Mouse (Mus musculus) midbrain, embryonic 10.5 days (tissue): ENCODE measurements around the gene Ftsj3. TPM values are rescaled to one million over a fixed set of nuclear protein-coding genes. Genes with fewer than 3 reads are reported as not detected.
"Not testable (repeated sequence)": the region's sequence is repeated elsewhere in the genome, so short reads cannot be mapped to it uniquely, and the experiment has no call there.

ENCODE experiments used
- DNase-seq: peaks from one replicate; pipeline ENCODE4 v3.0.0-alpha.2; 2017; ENCODE audit warnings: low spot score
- H3K27ac ChIP-seq: fragments of 300-500 bp; sonication (generic); replicated peaks from 2 replicates; pipeline ENCODE4 v1.5.1; 2016; ENCODE audit warnings: mild to moderate bottlenecking
- H3K27me3 ChIP-seq: fragments of 300-500 bp; sonication (generic); 2 replicates; pipeline ENCODE4 v1.6.1; 2016; ENCODE audit warnings: low read depth, mild to moderate bottlenecking; ENCODE audit not compliant: poor library complexity, severe bottlenecking
- H3K36me3 ChIP-seq: fragments of 300-500 bp; sonication (generic); 2 replicates; pipeline ENCODE4 v1.6.1; 2016; ENCODE audit warnings: mild to moderate bottlenecking, moderate library complexity
- H3K4me1 ChIP-seq: fragments of 300-500 bp; sonication (generic); 2 replicates; pipeline ENCODE4 v1.6.1; 2016
- H3K4me3 ChIP-seq: fragments of 300-500 bp; sonication (generic); 2 replicates; pipeline ENCODE4 v1.5.1; 2016; ENCODE audit warnings: mild to moderate bottlenecking, moderate library complexity
- H3K9me3 ChIP-seq: fragments of 300-500 bp; sonication (generic); replicated peaks from 2 replicates; pipeline ENCODE4 v1.6.1; 2016; ENCODE audit warnings: mild to moderate bottlenecking
- WGBS: fragments of 180-500 bp; shearing (Covaris S2); methylation state at CpG from one replicate; pipeline ENCODE4 v1.1.7; 2016; 5-methylcytosine and 5-hydroxymethylcytosine counted together
- polyA plus RNA-seq: library from polyadenylated mRNA; unstranded; fragments of >200 nt; fragmentation: Nextera tagmentation; extraction: Ambion mirVana; gene quantifications from 2 replicates; pipeline ENCODE4 v1.2.1, GENCODE M21; 2016

Gene Ftsj3
- polyA plus RNA-seq, 1 experiment from 2014 or later = 83.8 TPM

DNA sequence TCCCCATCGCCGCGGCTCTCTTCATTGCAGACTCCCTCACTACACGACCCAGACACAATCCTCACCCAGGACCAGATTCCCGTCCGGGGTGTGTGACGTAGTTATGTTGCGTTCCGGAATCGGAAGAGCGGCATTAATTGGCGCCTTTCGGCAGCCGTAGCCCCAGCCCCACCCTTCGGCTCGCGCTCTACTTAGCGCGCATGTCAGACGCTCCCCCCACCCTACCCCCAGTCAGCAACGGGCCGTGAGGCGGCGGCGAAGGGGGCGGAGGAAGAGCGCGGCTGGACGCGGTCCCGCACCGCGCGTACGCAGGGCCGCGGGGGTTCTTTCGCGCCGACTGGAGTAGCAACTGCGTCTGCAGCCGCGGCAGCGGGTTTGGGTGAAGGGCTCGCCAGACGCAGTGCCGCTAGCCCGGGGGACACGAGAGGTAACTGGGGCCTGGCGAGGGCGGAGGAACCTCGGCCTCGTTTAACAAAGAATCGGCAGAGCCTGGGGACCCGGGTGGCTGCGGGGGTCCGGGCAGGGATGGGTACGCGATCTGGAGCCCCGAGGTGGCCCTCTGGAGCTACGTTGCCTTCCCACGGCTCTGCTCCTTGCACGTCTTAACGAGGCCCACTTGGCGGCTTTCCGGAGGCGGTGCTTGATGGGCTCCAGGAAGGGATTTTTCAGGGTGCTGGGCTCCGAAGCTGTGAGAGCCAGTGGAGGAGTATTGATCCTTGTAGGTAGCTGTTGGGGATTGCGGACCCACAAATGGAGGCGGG is 39.0 kb downstream of the Ftsj3 start, which contains the start of gene Ddx42:
Ddx42 (plus strand) TSS at position 197 of the 761 bp plus-strand sequence.
- DNase-seq = peak; percentile 90
- Histone ChIP-seq H3K9me3 (no peaks in the 10 kb centered on the region), H3K27me3 (no peaks in the 10 kb centered on the region), H3K4me3 (peak within 1 kb of the TSS; percentile 75), H3K36me3 (peaks cover 25% of the 10 kb centered on the region), H3K4me1 (peaks cover 30% of the 10 kb centered on the region), H3K27ac (peak within 1 kb of the TSS; percentile 92)
- under 1% methylated on average over 70 of the region's 70 CpGs for WGBS

DNA sequence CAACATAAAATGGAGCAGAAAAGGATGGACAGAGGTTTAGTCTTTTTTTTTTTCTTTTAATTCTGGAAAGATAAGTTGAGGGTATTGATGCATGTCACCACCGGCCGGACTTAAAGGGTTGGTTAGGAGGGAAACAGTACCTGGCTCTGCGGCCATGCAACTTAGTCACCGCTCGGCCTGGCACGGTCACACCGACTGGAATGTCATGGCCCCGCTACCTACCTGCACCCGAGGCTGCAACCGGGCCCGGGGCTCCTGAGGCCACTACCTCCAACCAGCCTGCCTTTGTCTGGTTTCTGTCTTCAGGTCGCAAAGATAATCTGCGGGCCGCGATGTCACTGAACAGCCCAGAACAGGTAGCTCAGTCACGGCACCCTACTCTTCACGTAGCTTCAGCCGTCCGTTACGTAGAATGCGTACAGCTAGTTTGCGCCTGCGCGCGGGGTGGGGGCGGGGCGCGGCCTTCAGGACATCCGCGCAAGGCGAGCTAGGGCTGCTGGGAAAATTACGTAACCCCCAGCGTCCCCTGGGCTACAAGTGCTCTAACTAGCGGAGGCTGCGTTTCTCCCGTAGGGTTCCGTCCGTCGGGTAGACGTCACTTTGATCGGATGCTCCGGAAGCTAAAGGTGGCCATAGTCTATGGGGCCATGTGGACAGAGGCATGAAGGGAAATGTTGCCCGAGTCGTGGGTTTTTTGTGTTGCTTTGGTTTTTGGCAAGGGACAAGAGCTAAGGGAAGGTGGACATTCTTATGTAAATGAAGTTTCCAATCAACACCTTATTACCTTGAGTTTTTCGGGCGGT is 39.8 kb downstream of the Ftsj3 start, which contains the start of gene Ccdc47:
Ccdc47 (minus strand) TSS at position 418 of the 803 bp plus-strand sequence.
- Histone ChIP-seq H3K36me3 (peaks cover 33% of the 10 kb centered on the region), H3K27ac (peak within 1 kb of the TSS; percentile 92), H3K9me3 (no peaks in the 10 kb centered on the region), H3K4me3 (peak within 1 kb of the TSS; percentile 75), H3K4me1 (peaks cover 30% of the 10 kb centered on the region), H3K27me3 (no peaks in the 10 kb centered on the region)
- peak; percentile 96 for DNase-seq
- WGBS = under 1% methylated on average over 46 of the region's 46 CpGs

GRCm38 (mm10) chr11:106215450-106215859 is 40.4 kb downstream of the Ftsj3 start:
- Histone ChIP-seq H3K4me1 (peaks cover 30% of the 10 kb centered on the region), H3K36me3 (peaks cover 35% of the 10 kb centered on the region), H3K4me3 (peak overlapping the region; percentile 75), H3K27me3 (no peaks in the 10 kb centered on the region), H3K27ac (peak overlapping the region; percentile 92), H3K9me3 (no peaks in the 10 kb centered on the region)
- WGBS = 36% methylated on average over 7 of the region's 7 CpGs
- DNase-seq = no peak

- Histone ChIP-seq H3K9me3 (no peaks in the 10 kb centered on the region), H3K27me3 (no peaks in the 10 kb centered on the region), H3K27ac (no peak overlapping the region), H3K4me3 (peak overlapping the region; percentile 75), H3K36me3 (peaks cover 41% of the 10 kb centered on the region), H3K4me1 (peaks cover 30% of the 10 kb centered on the region)
- WGBS = 93% methylated on average over 5 of the region's 5 CpGs
- DNase-seq = no peak
Measured at GRCm38 (mm10) chr11:106214856-106215255, 41.0 kb downstream of the Ftsj3 start.

GRCm38 (mm10) chr11:106212771-106213170 is 43.1 kb downstream of the Ftsj3 start:
- WGBS = 93% methylated on average over 8 of the region's 8 CpGs
- Histone ChIP-seq H3K27me3 (no peaks in the 10 kb centered on the region), H3K4me1 (peaks cover 18% of the 10 kb centered on the region)

DNA sequence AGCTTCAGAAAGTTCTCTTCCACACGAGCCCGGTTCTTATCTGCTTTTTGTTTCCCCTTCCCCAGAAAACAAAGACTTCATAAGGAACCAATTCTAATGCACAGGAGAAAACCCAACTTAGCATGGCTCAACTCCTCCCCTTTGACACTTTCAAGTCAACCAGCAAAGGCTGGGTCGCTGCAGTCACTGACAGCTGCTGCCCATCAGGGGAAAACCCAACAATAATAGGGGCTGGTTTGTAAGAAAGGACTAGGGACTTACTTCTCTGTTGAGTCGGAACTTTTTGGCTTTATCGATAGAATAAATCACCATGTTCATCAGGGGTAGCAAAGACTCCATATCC is 53.8 kb downstream of the Ftsj3 start, which contains the start of gene Strada:
Strada (minus strand) TSS at position 46 of the 343 bp plus-strand sequence.
- Histone ChIP-seq H3K36me3 (peaks cover 98% of the 10 kb centered on the region), H3K4me3 (no peak within 1 kb of the TSS), H3K4me1 (no peaks in the 10 kb centered on the region), H3K9me3 (no peaks in the 10 kb centered on the region), H3K27me3 (no peaks in the 10 kb centered on the region), H3K27ac (no peak within 1 kb of the TSS)
- no peak for DNase-seq
- 90% methylated on average over 5 of the region's 5 CpGs for WGBS

More at GRCm38 (mm10) chr11:106212771-106213170, 43.1 kb downstream of the Ftsj3 start:
- H3K27ac ChIP-seq = no peak overlapping the region
- H3K9me3 ChIP-seq = no peaks in the 10 kb centered on the region
- no peak overlapping the region for H3K4me3 ChIP-seq
- peaks cover 62% of the 10 kb centered on the region for H3K36me3 ChIP-seq
- DNase-seq = no peak

DNA sequence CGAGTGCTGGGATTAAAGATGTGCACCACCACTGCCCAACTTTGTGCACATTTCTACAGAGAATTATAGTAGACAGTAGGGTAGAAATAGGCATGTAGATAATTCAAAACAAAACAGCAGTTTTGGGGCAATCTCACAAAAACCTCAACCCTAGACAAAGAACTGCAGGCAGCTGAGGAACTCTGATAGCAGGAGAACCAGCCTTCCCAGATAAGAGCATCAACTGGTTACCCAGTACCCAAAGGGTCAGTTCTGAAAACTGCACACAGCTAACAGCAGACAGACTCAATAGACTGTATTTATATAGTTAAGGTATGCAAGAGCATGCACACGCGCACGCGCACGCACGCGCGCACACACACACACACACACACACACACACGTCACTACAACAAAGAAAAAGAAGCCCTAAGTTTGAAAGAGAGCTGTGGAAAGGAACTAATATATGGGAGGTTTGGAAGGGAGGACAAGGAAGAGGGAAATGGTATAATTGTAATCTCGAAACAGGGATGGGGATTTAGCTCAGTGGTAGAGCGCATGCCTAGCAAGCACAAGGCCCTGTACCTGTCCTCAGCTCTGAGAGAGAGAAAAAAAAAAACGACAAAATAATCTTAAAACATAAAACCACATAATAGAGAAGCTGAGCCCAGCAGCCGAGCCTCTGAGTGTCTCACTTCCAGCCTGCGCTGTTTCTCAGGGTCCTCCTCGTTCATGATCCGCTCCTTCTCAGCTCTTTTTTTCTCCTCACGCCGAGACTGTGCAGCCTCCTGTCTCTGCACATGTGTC is 54.3 kb downstream of the Ftsj3 start:
- Histone ChIP-seq H3K4me1 (no peaks in the 10 kb centered on the region), H3K4me3 (no peak overlapping the region), H3K27me3 (no peaks in the 10 kb centered on the region), H3K27ac (no peak overlapping the region), H3K9me3 (no peaks in the 10 kb centered on the region), H3K36me3 (peaks cover 98% of the 10 kb centered on the region)
- 93% methylated on average over 19 of the region's 19 CpGs for WGBS
- DNase-seq = no peak

DNA sequence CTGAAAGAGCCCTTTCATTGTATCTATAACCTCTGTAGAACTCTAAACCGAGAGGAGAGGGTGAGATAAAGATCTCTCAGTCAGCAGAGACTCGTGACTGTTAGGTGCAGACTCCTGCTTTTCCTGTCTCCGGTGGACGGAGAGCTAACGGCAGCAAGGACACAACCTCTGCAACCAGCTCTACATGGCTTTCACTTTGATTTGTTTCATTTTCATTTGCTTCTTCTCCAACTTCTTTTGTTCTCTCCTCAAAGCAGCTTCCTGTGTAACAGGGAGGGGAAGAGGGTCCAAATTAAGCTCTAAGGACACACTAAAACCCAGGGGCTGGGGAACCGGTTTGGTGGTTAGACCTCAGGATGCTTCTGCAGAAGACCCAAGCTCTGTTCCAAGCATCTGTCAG is 55.1 kb downstream of the Ftsj3 start:
- H3K27me3 ChIP-seq = no peaks in the 10 kb centered on the region
- 92% methylated on average over 6 of the region's 6 CpGs for WGBS
- DNase-seq = no peak
- no peaks in the 10 kb centered on the region for H3K9me3 ChIP-seq
- H3K27ac ChIP-seq = no peak overlapping the region
- no peak overlapping the region for H3K4me3 ChIP-seq
- H3K4me1 ChIP-seq = no peaks in the 10 kb centered on the region
- H3K36me3 ChIP-seq = peaks cover 95% of the 10 kb centered on the region

DNA sequence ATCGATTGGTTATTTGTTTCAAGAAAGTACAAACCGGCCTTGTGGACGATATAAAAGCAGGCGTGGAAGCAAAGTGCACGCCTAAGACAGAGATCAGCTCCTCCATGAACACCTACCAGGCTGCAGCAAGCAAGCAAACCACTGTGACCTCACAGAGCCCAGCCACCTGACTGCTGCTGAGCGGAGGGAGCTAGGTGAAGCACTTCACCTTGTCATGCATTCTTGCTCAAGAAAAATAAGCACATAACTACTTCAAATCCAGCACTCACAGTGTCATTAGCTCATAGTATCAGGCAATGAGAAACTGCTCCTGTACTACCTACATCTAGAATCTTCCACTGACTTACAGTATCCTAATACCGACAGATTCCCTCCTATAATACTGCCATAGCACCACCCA is 55.9 kb downstream of the Ftsj3 start:
- H3K27ac ChIP-seq, H3K9me3 ChIP-seq, DNase-seq, H3K27me3 ChIP-seq, H3K4me1 ChIP-seq, H3K4me3 ChIP-seq: not testable (repeated sequence)
- WGBS = 96% methylated on average over 7 of the region's 7 CpGs
- H3K36me3 ChIP-seq = peaks cover 87% of the 10 kb centered on the region

Other genes with a start within 250 kb of the Ftsj3 start
- 0.31 and 0.33 TPM in 2 replicates for gene Kcnh6, start 248.0 kb downstream of the Ftsj3 start, polyA plus RNA-seq
- gene Dcaf7, start 219.2 kb downstream of the Ftsj3 start, polyA plus RNA-seq = 76.8 and 98.1 TPM in 2 replicates
- gene Taco1, start 190.0 kb downstream of the Ftsj3 start, polyA plus RNA-seq = 13.7 and 14.1 TPM in 2 replicates
- gene Map3k3, start 171.5 kb downstream of the Ftsj3 start, polyA plus RNA-seq = 20.6 and 21.9 TPM in 2 replicates
- gene Gm10840, start 95.2 kb downstream of the Ftsj3 start, polyA plus RNA-seq = 0.57 TPM in 1 of 2 replicates, not detected in the other
- gene Limd2, start 95.2 kb downstream of the Ftsj3 start, polyA plus RNA-seq = 364 and 366 TPM in 2 replicates
- 41.8 and 42.4 TPM in 2 replicates for gene Strada, start 53.9 kb downstream of the Ftsj3 start, polyA plus RNA-seq
- 69.9 and 74.0 TPM in 2 replicates for gene Ccdc47, start 39.7 kb downstream of the Ftsj3 start, polyA plus RNA-seq
- 100 and 112 TPM in 2 replicates for gene Ddx42, start 39.2 kb downstream of the Ftsj3 start, polyA plus RNA-seq
- 408 and 433 TPM in 2 replicates for gene Psmc5, start 75 bp upstream of the Ftsj3 start, polyA plus RNA-seq
- gene Smarcd2, start 16.9 kb upstream of the Ftsj3 start, polyA plus RNA-seq = 19.3 and 20.0 TPM in 2 replicates
- 0.06 and 0.15 TPM in 2 replicates for gene Tcam1, start 20.6 kb upstream of the Ftsj3 start, polyA plus RNA-seq
- gene Gh, start 45.8 kb upstream of the Ftsj3 start, polyA plus RNA-seq = not detected in 2 replicates
- 0.99 TPM in 2 replicates for gene Cd79b, start 58.7 kb upstream of the Ftsj3 start, polyA plus RNA-seq
- gene Scn4a, start 97.2 kb upstream of the Ftsj3 start, polyA plus RNA-seq = 0.10 and 0.15 TPM in 2 replicates
- 0.10 TPM in 1 of 2 replicates, not detected in the other for gene Prr29, start 109.4 kb upstream of the Ftsj3 start, polyA plus RNA-seq
- gene Icam2, start 132.0 kb upstream of the Ftsj3 start, polyA plus RNA-seq = 13.4 and 15.0 TPM in 2 replicates
- gene Ern1, start 231.8 kb upstream of the Ftsj3 start, polyA plus RNA-seq = 5.0 and 5.2 TPM in 2 replicates